Comparison of ENCODE assay signal across 8 mouse cellular contexts in the genomic region with DNA sequence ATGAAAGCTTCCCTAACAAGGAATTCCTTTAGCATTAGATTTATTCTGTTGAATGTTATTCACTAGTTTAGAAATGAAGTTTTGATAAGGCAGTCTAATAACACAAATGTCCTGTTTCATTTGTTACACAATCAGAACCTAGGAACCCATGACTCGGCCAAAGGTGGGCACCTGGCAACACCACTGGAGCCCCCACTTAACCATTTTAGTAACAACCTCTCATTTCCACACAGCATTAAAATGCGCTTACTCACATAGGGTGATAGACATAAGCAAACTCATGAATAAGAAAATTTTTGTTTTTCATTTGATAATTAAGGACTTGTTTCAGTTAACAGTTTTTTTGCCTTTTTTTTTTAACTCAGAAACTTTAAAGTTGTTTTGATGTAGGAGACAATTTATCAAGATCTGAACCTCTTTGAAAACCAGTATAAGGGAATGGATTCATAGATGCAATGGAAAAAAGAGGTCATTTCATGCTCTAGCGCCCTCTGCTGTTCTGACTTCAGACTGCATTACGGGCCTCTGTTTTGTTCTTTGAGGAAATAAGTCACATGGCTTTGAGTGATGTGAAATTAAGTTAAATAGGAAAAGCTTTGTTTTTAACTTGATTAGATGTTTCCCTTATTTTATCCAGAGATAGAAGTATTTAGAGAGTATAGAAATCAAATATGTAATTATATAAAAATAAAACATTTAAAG. TPM values are rescaled to one million over a fixed set of nuclear protein-coding genes. Genes with fewer than 3 reads are reported as not detected.
DNase-seq lines count a peak whose midpoint lies in the region; ATAC-seq and TF ChIP-seq lines count a peak whose summit lies in the region.

No protein-coding gene starts in this region.

- H3K9me3 ChIP-seq in forebrain, embryonic 10.5 days = no peaks in the 10 kb centered on the region
- H3K9me3 ChIP-seq in forebrain, embryonic 16.5 days (ENCODE audit: control insufficient read depth, low read length) = no peaks in the 10 kb centered on the region
- no peaks in the 10 kb centered on the region for H3K9me3 ChIP-seq in lung, postnatal 0 days (ENCODE audit: low read length)

- H3K4me1 ChIP-seq in forebrain, embryonic 10.5 days = no peaks in the 10 kb centered on the region
- H3K4me1 ChIP-seq in forebrain, embryonic 16.5 days (replicated peaks; ENCODE audit: control insufficient read depth, insufficient read depth, low read length) = no peaks in the 10 kb centered on the region
- no peaks in the 10 kb centered on the region for H3K4me1 ChIP-seq in lung, postnatal 0 days (ENCODE audit: insufficient read depth, low read depth, low read length)

- WGBS in forebrain, embryonic 10.5 days = 54% methylated on average over 4 of the region's 4 CpGs
- WGBS in forebrain, embryonic 16.5 days = 52% methylated on average over 4 of the region's 4 CpGs
- 50% methylated on average over 4 of the region's 4 CpGs for WGBS in lung, postnatal 0 days

- no peak overlapping the region for H3K4me2 ChIP-seq in forebrain, embryonic 16.5 days (ENCODE audit: low read length)
- no peak overlapping the region for H3K4me2 ChIP-seq in lung, postnatal 0 days (replicated peaks; ENCODE audit: low read depth, low read length)

- H3K4me3 ChIP-seq in forebrain, embryonic 10.5 days = no peak overlapping the region
- H3K4me3 ChIP-seq in forebrain, embryonic 16.5 days (replicated peaks; ENCODE audit: low read length) = no peak overlapping the region
- no peak overlapping the region for H3K4me3 ChIP-seq in gastrocnemius, adult 2 months
- H3K4me3 ChIP-seq in lung, postnatal 0 days (ENCODE audit: low read depth, low read length) = no peak overlapping the region

- intact Hi-C loops in gastrocnemius, adult 2 months (cut with DNase I) = no loop called here

- ATAC-seq in forebrain, embryonic 16.5 days = no peak
- no peak for ATAC-seq in lung, postnatal 0 days

- no peak overlapping the region for H3K9ac ChIP-seq in forebrain, embryonic 16.5 days (replicated peaks; ENCODE audit: low read depth, low read length)
- no peak overlapping the region for H3K9ac ChIP-seq in lung, postnatal 0 days (replicated peaks; ENCODE audit: low read depth)

- no peak overlapping the region for H3K27ac ChIP-seq in forebrain, embryonic 10.5 days
- H3K27ac ChIP-seq in forebrain, embryonic 16.5 days (ENCODE audit: low read length) = no peak overlapping the region
- no peak overlapping the region for H3K27ac ChIP-seq in gastrocnemius, adult 2 months
- no peak overlapping the region for H3K27ac ChIP-seq in lung, postnatal 0 days (ENCODE audit: low read length)

- TF ChIP-seq EP300 in lung, postnatal 0 days (IDR thresholded peaks at IDR 0.05) = no peak

- no peaks in the 10 kb centered on the region for H3K27me3 ChIP-seq in forebrain, embryonic 10.5 days (ENCODE audit: poor library complexity, severe bottlenecking)
- no peaks in the 10 kb centered on the region for H3K27me3 ChIP-seq in forebrain, embryonic 16.5 days (replicated peaks; ENCODE audit: control insufficient read depth, insufficient read depth, low read length)
- H3K27me3 ChIP-seq in lung, postnatal 0 days (replicated peaks; ENCODE audit: insufficient read depth, low read length) = no peaks in the 10 kb centered on the region

- peak; percentile 81 for TF ChIP-seq CTCF in gastrocnemius, adult 2 months (IDR thresholded peaks at IDR 0.05)
- TF ChIP-seq CTCF in lung, postnatal 0 days (IDR thresholded peaks at IDR 0.05) = peak; percentile 81

- H3K36me3 ChIP-seq in forebrain, embryonic 10.5 days (replicated peaks) = peaks cover 14% of the 10 kb centered on the region
- no peaks in the 10 kb centered on the region for H3K36me3 ChIP-seq in forebrain, embryonic 16.5 days (ENCODE audit: control insufficient read depth, insufficient read depth)
- no peaks in the 10 kb centered on the region for H3K36me3 ChIP-seq in lung, postnatal 0 days (ENCODE audit: insufficient read depth, low read length)

- peak; percentile 53 for DNase-seq in forebrain, embryonic 10.5 days (ENCODE audit: extremely low spot score, low spot score)
- DNase-seq in NIH3T3 (ENCODE audit: low read depth) = peak; percentile 89
- DNase-seq in cerebellum, adult 9-10 months = peak; percentile 69
- DNase-seq in gastrocnemius, adult 2 months = peak; percentile 61
- peak; percentile 64 to 85 for DNase-seq in kidney, postnatal 36 days
- peak; percentile 72 for DNase-seq in lung, postnatal 0 days (ENCODE audit: low spot score)
- DNase-seq in right cerebral cortex, postnatal 25 days = peak; percentile 34

RNA-seq across cellular contexts. Expression of a gene that starts 23.7 kb away (rescaled TPM):
- 49.2 and 50.1 TPM in 2 replicates for polyA plus RNA-seq in forebrain, embryonic 10.5 days (2016; fragmentation: Nextera tagmentation; extraction: Ambion mirVana)
- polyA plus RNA-seq in forebrain, embryonic 16.5 days (2015; fragmentation: Nextera tagmentation; extraction: Ambion mirVana) = 107 and 108 TPM in 2 replicates
- total RNA-seq in gastrocnemius, adult 2 months (2021) = 10 to 100 TPM; 56.5 to 60.7 TPM
- polyA plus RNA-seq in lung, postnatal 0 days (2015; fragmentation: Nextera tagmentation; extraction: Ambion mirVana) = 43.0 and 44.8 TPM in 2 replicates

RNA-seq across cellular contexts. Expression of a gene that starts 25.5 kb away (rescaled TPM):
- polyA plus RNA-seq in forebrain, embryonic 10.5 days (2016; fragmentation: Nextera tagmentation; extraction: Ambion mirVana) = 27.8 and 30.5 TPM in 2 replicates
- 22.4 and 26.0 TPM in 2 replicates for polyA plus RNA-seq in forebrain, embryonic 16.5 days (2015; fragmentation: Nextera tagmentation; extraction: Ambion mirVana)
- total RNA-seq in gastrocnemius, adult 2 months (2021) = 10 to 100 TPM; 30.6 to 42.4 TPM
- polyA plus RNA-seq in lung, postnatal 0 days (2015; fragmentation: Nextera tagmentation; extraction: Ambion mirVana) = 14.7 and 15.1 TPM in 2 replicates

Comparison
In these comparisons a context has a peak if more than half of its experiments do, and no peak if none do; other contexts are left out.
1. DNase-seq: peak in every context shown above with its lines; median percentile 89 in NIH3T3; 74 in kidney, postnatal 36 days; 72 in lung, postnatal 0 days; 69 in cerebellum, adult 9-10 months; 61 in gastrocnemius, adult 2 months; 53 in forebrain, embryonic 10.5 days; 34 in right cerebral cortex, postnatal 25 days.